Mouse (Mus musculus) adrenal gland, postnatal 25 days (tissue): ENCODE data around the gene Sf1. TPM values are rescaled to one million over a fixed set of nuclear protein-coding genes. Genes with fewer than 3 reads are reported as not detected.

ENCODE experiments used
- DNase-seq: peaks from one replicate; pipeline ENCODE4 v3.0.0; 2021; ENCODE audit warnings: mixed read lengths
- long read RNA-seq: library from polyadenylated mRNA; stranded (forward); transcript quantifications from one replicate; pipeline ENCODE4 v2.0.0, GENCODE M21; 2021
- total RNA-seq: library from RNA; stranded (reverse); gene quantifications from 2 replicates; pipeline ENCODE4 v1.2.3, GENCODE M21; 2021

The Sf1 gene
- total RNA-seq, result 211 and 245 TPM in 2 replicates
- long read RNA-seq, full-length matches to known transcripts, result 10 of 32 reads
- long read RNA-seq, partial matches to known transcripts, result 11 of 32 reads
- long read RNA-seq, other reads (novel, unspliced or antisense), result 11 of 32 reads

- DNase-seq, result peak; percentile 100
Observed at GRCm38 (mm10) chr19:6363411-6364240, at the start of gene Sf1. TSS of gene Sf1 (plus strand) at chr19:6363690.

DNA sequence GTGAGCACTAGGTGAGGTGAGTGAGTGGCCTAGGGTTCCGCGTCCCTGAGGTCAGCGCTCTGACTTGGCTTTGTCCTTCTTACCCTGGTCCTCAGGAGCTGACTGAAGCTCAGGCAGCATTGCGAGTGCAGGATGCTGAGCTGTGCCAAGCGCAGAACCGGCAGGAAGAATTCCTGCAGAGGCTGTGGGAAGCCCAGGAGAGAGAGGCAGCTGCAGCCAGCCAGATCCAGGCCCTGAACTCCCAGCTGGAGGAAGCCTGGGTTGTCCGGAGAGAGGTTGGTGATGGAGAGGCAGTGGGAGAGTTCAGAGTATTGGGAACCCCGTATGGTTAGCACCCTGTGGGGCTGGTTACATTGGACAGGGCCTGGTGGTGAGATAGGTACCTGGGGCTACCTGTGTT, 49.7 kb upstream of the Sf1 start:
- DNase-seq, result no peak

GRCm38 (mm10) chr19:6314513-6314912, 49.0 kb upstream of the Sf1 start:
- no peak for DNase-seq

- DNase-seq, result no peak
Observed at GRCm38 (mm10) chr19:6315573-6315972, 47.9 kb upstream of the Sf1 start.

- no peak for DNase-seq
Observed at GRCm38 (mm10) chr19:6318145-6318544, 45.3 kb upstream of the Sf1 start.

DNA sequence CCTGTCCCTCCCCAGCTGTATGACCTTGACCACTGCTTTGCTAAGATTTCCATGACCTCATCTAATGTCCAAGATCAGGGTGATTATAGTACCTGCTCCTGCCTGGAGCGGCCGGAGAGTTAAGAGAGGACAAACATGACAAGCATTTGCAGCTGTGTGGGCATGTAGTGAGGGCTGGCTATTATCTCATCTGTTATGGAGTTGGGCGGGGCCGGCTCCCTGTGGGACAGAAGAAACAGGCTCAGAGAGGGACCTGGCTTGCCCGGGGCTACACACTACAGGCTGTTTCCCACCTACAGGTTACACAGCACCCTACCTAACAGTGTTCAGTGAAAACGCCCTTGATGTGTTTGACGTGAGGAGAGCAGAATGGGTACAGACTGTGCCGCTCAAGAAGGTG, 42.1 kb upstream of the Sf1 start:
- DNase-seq, result no peak

GRCm38 (mm10) chr19:6321786-6322621, 41.5 kb upstream of the Sf1 start:
- peak; percentile 54 for DNase-seq

GRCm38 (mm10) chr19:6324751-6325150, 38.7 kb upstream of the Sf1 start:
- no peak for DNase-seq

DNA sequence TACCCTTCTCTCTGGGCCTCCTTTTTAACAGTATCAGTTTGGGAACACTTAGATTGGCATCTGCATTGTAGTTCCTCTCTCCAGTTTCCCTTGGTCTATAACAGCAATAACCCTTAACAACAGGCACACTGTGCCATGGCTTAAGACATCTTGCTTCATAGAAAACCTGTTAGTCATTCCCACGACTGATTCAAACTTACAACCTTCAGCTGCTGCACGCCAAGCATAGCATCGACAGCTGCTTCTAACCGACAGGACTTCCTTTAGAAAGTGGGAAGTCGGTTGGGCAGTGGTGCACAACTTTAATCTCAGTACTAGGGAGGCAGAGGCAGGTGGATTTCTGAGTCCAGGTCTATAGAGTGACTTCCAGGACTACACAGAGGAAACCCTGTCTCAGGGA, 32.3 kb upstream of the Sf1 start:
- no peak for DNase-seq

- peak; percentile 50 for DNase-seq
Observed at GRCm38 (mm10) chr19:6331719-6332516, 31.6 kb upstream of the Sf1 start.

GRCm38 (mm10) chr19:6333761-6334595, 29.5 kb upstream of the Sf1 start:
- DNase-seq, result no peak

- DNase-seq, result peak; percentile 90
Observed at GRCm38 (mm10) chr19:6334673-6335457, 28.6 kb upstream of the Sf1 start, which contains the start of gene Men1. TSS of gene Men1 (plus strand) at chr19:6334979.

- no peak for DNase-seq
Observed at GRCm38 (mm10) chr19:6335458-6335827, 28.0 kb upstream of the Sf1 start.

GRCm38 (mm10) chr19:6336920-6337319, 26.6 kb upstream of the Sf1 start:
- no peak for DNase-seq

DNA sequence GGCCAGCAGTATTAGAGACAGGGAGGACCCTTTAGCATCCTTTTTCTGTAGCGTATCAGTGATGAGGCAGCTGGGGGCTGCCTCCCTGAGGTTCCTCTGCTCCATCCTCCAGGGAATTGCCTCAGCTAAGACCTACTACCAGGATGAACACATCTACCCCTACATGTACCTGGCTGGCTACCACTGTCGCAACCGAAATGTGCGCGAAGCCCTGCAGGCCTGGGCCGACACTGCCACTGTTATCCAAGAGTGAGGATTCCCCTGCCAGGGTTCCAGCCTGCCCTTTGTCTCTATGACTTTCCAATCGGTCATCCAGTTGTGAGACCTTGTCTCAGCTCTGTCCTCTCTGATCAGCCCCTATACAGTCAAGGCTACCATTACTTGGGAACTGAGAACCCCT, 25.3 kb upstream of the Sf1 start:
- no peak for DNase-seq

- no peak for DNase-seq
Observed at GRCm38 (mm10) chr19:6338716-6339115, 24.8 kb upstream of the Sf1 start.

DNA sequence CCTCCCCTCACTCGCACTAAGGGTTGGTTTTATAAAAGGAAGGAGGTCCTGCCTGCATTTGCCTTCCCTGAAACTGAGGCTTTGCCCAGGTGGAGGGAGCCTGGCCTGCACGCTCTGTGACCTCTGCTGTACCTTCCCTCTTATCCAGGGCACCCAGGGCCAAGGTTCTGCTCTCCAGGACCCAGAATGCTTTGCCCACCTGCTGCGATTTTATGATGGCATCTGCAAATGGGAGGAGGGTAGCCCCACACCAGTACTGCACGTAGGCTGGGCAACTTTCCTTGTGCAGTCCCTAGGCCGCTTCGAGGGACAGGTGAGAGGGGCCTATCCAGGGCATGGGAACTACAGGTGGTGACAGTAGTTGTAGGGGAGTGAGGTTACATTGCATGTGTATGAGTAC, 24.3 kb upstream of the Sf1 start:
- no peak for DNase-seq

- no peak for DNase-seq
Observed at GRCm38 (mm10) chr19:6339890-6340504, 23.5 kb upstream of the Sf1 start.

DNA sequence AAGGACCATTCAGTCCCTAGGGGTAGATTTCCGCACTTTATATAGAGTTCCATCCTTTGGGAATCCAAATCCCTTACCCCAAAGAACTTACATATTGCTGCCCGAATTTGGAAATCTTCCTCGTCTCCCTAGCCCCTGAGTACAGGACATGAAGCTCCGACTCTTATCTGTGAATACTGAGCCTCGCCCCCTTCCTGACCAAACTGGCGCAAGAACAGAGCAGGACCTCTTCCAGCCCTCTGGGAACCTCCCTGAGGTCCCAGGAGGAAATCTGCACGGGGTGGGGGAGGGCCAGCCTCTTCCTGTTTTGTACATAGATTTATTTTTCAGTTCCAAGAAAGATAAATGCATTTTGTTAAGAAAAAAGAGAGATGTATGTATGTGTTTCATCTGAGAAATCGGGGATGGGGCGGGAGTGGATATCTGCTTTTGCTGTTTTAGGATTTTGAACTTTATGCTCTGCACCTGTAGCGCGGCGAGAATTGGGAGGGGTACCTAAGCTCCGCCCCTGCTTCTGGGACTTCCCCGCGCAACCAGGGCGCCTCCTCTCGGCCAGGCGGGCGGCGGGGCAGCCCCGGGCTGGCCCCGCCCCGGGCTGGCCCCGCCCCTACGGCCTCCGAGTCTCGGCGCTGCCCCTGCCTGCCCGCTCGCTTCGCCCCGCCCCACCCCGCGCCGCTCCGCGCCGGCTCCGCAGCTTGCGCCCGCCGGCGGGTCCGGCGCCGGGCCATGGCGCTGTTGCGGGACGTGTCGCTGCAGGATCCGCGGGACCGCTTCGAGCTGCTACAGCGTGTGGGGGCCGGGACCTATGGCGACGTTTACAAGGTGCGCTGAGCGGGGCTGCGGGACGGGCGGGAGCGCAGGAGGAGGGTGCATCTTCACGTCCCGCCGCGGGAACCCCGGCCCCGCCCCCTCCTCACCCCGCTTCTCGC, 22.7 kb upstream of the Sf1 start, which contains the start of gene Map4k2:
Map4k2 (plus strand) TSS at position 612 of the 929 bp plus-strand sequence.
- DNase-seq, result peak; percentile 94
